Mouse (Mus musculus) gastrocnemius, adult 18-20 months (tissue): ENCODE measurements around the gene Tbc1d9b. TPM values are rescaled to one million over a fixed set of nuclear protein-coding genes. Genes with fewer than 3 reads are reported as not detected.
A peak's percentile ranks its signal among the peaks of the same experiment; 100 is the strongest.

Experiments used
- DNase-seq: peaks from one replicate; pipeline ENCODE4 v3.0.0; 2021; ENCODE audit warnings: low spot score
- total RNA-seq, 2 experiments: library from RNA; stranded (reverse); gene quantifications; 2 replicates each; pipeline ENCODE4 v1.2.3; 2021

The Tbc1d9b gene
- total RNA-seq, 2 experiments from 2014 or later = 21.3 to 22.8 TPM

DNA sequence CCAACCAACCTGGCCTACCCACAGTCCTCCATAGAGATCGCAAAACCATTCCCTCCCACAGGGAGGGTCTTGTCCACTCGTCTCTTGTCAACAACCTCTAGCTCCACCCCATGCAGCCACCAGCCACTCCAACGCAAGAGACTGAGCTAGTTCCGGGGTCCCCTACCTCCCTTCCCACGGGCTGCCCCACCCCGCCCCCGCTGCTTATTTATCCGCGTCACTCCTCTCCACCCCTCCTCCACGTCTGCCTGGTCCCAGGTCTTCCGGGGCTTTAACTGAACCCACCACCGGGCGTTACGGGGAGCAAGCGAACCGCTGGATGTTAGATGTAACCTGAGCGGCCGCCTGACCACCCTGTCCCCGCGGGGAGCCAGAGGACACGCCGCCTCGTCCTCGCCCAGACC, 78.9 kb downstream of the Tbc1d9b start:
- DNase-seq = peak; percentile 88

DNA sequence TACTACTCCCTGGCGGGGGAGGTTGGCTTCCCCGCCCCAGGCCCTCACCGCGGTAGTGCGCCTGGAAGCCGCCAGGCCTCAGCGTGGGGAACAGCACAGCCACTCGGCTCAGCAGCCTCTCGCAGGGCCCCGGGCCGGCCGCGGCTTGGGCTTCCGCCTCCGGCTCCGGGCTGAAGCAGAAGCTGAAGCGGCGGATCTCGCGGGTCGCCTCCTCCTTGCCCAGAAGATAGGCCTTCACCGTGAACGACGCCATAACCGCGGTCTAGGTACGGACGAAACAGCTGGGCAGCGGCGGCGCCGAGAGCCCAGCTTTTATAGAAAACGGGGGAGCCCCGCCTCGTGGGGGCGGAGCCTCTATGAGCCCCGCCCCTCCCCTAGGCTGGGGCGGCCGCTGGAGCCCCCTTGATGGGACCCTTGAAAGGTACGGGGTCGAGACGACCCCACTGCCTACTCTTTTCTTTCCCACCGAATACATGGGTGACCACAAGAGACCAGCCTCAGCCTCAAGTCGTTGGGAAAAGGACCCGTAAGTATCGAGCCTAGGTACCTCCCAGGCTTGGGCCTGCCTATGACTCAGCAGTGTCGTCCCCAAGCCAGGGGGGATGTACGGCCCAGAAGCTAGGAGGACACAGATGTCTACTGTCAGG, 79.4 kb downstream of the Tbc1d9b start, which contains the start of the genes Sqstm1 and Mgat4b:
Sqstm1 (minus strand) TSS at position 323 of the 647 bp plus-strand sequence.
Mgat4b (plus strand) TSS at position 386 of the 647 bp plus-strand sequence.
- DNase-seq = peak; percentile 86

DNA sequence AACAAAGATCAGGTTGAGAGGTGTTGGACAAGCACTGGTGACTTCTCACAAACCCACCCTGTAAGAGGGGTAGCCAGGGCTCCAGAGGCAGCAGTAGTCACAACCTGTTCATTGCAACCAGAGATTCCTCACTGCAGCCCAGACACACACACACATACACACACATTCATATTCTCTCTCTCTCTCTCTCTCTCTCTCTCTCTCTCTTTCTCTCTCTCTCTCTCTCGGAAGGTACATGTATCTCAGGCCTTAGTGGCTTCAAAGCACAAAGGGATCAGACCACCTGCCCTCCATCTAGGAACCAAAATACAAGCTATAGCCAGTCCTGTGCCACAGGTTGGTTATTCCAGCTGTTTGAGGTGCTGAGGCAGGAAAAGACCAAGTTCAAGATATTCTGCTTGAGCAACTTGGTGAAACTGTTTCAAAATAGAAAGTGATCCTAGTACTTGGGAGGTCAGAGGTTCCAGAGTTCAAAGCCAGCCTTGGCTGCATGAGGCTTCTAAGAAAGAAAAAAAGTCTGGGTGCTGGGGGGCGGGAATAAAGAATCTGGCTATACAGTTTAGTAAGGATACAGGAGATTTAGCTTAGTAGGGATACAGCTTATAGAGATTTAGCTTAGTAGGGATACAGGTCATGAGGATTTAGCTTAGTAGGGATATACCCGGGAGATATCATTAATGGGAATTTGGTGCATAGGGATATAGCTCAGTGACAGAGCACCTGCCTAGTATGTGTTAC, 80.3 kb downstream of the Tbc1d9b start:
- DNase-seq = no peak

DNA sequence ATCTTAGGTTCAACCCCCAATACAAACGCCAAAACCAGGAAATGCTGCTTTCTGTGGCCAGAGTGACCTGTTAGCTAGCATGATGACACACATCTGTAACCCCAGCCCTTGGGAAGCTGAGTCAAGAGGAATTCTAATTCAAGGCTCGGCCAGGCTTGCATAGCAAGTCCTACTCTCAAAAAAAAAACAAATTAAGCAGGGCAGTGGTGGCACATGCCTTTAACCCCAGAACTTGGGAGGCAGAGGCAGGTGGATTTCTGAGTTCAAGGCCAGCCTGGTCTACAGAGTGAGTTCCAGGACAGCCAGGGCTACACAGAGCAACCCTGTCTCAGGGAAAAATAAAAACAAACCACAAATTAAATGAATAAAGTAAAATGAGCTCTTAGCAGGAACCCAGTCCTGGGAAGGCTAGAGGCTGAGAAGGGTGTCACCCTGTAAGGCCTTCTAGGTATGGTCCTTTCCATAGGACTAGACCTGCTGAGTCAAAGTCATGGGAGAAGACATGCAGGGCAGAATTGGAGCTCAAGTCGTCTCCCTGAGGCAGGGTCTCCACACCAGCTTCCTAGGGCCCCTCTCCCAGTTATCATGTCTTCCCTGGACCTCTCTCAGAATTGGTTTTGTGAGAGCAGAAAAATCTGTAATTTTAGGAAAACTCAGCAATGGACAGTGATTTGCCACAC, 81.0 kb downstream of the Tbc1d9b start:
- no peak for DNase-seq

DNA sequence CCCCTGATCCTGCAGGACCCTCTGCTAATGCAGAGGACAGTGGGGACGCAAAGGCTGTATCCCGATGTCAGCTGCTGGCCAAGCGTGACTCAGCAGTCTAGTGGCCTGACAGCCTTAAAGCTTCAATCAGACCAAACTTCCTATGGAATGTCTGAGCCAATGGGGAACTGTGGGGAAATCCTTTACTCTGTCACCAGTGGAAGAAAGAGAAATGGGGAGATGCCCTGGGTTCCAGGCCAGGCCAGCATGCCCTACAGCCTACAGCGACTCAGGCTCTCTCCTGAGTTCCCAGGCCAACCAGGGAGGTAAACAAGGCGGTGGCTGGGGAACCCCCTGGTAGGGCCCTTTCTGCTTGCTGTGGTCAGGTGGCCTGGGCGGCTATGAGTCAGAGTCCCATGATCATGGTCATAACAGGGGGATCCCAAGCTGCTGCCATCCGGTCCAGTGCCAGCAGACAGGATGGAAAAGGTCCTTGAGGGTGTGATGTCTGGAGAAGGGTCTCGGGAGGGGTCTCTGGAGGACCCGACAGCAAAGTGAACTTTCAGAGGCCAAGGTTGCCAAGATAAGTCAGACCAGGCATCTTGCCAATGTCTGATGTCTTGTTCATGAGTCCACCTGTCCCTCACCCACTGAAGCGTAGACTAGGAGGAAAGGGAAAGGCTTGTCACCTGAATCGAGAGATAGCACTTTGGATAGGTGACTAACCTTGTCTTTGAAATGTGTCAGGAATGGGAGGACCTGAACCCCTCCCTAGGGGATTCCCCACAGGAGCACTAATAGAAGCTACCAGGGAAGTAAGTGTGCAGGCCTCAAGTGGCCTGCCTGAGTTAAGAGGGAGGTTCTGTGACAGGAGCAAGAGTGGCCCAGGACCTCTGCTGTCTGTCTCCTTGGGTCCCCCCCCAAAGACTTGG, 81.9 kb downstream of the Tbc1d9b start:
- DNase-seq = peak; percentile 89

DNA sequence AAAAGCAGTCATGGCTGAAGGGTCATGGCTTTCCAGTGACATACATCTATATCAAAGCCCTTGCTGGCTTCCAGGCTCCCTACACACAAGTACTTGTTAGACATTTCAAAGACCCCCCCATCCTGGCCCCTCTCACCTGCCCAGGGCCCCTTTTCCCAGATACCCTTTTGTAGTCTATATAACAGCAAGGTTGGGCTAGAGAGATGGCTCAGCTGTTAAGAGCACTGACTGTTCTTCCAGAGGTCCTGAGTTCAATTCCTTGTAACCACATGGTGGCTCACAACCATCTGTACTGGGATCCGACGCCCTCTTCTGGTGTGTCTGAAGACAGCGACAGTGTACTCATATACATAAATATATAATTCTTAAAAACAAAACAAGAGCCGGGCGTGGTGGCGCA, 83.4 kb downstream of the Tbc1d9b start:
- no peak for DNase-seq

DNA sequence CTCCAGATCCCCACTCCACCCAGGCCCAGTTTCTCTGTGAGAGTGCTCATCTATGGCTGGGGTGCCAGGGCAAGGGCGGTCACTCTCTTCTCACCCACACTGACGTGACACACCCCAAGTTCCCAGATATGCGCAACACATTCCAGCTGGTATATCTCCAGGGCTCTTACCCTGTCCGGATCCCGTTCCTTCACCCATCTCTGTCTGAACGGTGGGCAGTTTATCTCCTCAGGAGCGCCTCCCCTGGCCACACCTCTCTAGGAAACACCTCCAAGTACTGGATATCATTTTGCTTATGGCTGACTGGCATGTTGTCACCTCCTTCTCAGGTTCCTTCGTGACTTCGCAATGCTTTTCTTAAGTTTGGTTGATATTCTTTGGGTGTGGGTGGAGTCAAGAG, 84.4 kb downstream of the Tbc1d9b start:
- DNase-seq = no peak

DNA sequence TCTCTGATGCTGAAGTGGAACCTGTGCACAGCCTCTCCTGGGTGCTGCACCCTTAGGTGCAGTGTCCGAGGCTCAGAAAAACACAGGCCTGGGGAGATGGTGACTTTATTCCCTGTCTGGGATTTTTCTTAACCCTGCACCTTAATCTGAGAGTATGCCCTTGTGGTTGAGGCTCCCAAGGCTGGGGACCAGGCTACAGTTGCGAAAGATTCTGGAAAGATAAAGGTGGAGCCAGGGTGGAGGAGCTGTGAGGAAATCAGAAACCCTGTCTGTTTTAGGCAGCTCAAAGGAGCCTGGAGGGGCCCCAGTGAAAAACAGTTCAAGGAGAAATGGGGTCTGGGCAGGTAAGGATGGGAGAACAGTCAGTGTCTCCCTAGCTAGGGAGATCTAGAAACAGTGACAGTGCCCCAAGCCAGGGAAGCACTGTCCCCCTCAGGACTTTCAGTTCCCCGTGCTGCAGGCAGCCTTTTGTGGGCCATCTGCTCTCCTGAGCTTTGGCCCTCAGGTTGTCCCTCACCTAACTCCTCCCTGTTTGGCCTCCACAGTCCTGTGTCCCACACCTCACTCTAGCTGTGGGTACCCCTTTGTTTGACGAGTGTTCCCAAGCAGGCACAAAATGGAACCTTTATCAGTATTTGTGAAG, 85.6 kb downstream of the Tbc1d9b start:
- no peak for DNase-seq

DNA sequence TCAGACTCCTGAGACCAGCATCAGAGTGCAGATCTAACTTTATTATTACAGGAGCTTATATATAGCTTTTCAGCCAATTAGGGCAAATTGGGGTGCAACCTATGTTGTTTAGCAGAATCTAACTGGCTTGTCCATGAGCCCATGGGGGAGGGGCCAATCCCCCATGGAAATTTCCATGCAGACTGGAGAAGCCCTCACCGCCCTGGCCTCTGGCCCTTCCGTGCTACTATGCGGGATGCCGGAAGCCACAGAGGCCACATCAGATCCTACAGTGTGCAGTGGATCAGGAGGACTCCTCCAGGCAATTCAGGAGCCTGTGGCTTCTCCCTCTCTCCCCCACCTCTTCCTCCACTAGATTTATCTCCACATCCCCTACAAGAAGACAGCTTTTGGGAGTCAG, 86.6 kb downstream of the Tbc1d9b start:
- no peak for DNase-seq

DNA sequence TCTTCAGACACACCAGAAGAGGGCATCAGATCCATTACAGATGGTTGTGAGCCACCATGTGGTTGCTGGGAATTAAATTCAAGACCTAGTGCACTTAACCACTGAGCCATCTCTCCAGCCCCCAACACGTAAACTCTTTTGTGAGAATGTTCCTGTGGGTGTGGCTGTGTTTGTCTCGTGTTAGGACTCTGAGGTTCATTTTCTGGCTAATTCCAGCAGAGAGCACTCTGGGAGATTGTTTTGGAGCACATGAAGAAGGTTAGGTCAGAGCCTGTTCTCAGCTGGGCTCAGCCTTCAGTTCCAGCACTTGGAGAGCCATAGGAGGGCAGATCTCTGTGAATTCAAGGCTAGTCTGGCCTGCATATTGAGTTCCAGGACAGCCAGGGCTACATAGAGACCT, 88.6 kb downstream of the Tbc1d9b start:
- no peak for DNase-seq

Other genes with a start within 250 kb of the Tbc1d9b start
- gene Rasgef1c, start 229.6 kb upstream of the Tbc1d9b start, total RNA-seq = under 1 TPM; 0.14 to 0.33 TPM
- gene Rnf130, start 106.0 kb upstream of the Tbc1d9b start, total RNA-seq = 10 to 100 TPM; 47.8 to 53.2 TPM
- 1 to 10 TPM; 2.4 to 2.7 TPM for gene Mrnip, start 43.0 kb downstream of the Tbc1d9b start, total RNA-seq
- 100 to 1,000 TPM; 521 to 604 TPM for gene Sqstm1, start 79.4 kb downstream of the Tbc1d9b start, total RNA-seq
- gene Mgat4b, start 79.5 kb downstream of the Tbc1d9b start, total RNA-seq = 10 to 100 TPM; 38.3 to 39.1 TPM
- gene Ltc4s, start 107.2 kb downstream of the Tbc1d9b start, total RNA-seq = 1 to 10 TPM in 1 of 2 experiments, under 1 TPM in 1; 0.89 to 2.7 TPM
- 1 to 10 TPM; 4.9 to 7.4 TPM for gene Maml1, start 160.9 kb downstream of the Tbc1d9b start, total RNA-seq
- 100 to 1,000 TPM in 1 of 2 experiments, 10 to 100 TPM in 1; 92.2 to 110 TPM for gene Canx, start 194.3 kb downstream of the Tbc1d9b start, total RNA-seq
- not detected for gene Cby3, start 223.1 kb downstream of the Tbc1d9b start, total RNA-seq
- 10 to 100 TPM; 74.6 to 98.6 TPM for gene Hnrnph1, start 245.6 kb downstream of the Tbc1d9b start, total RNA-seq